In the genomic region with DNA sequence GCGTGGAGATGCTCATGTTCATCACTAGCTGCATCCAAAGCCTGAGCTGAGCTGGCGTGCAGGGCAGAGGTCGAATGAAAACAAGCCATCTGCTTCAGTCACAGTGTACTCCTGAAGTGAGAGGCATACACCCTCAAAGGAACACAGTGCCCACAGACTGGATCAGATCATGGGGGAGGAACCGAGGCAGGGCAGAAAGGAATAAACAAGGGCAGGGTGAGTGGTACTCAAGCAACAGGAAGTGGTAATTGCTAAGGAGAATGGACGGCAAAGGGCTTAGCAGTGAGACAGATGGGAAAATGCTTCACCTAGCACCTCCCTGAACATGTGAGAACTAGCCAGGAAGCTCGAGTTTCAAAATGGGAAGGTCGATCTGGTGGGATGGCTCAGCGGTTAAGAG, we compare ENCODE assay signal across 16 mouse cellular contexts. TPM values are rescaled to one million over a fixed set of nuclear protein-coding genes. Genes with fewer than 3 reads are reported as not detected.
"Had no signal": no experiment of that assay in that cellular context is flagged by ENCODE, and none has a peak within 500 bp of the region (broad histone marks: within the 10 kb centered on the region; RNA-seq: fewer than 3 reads in every experiment).

No protein-coding gene starts in this region.

- H3K9ac ChIP-seq: limb, embryonic 12.5 days; liver, embryonic 13.5 days; liver, postnatal 0 days; lung, embryonic 15.5 days; midbrain, embryonic 15.5 days; neural tube, embryonic 13.5 days; stomach, embryonic 15.5 days had no signal

- ATAC-seq: liver, postnatal 0 days; midbrain, embryonic 15.5 days had no signal

- H3K4me3 ChIP-seq: limb, embryonic 12.5 days; liver, embryonic 13.5 days; lung, embryonic 15.5 days; megakaryocyte, embryonic 14.5 days; midbrain, embryonic 15.5 days; neural tube, embryonic 13.5 days; stomach, embryonic 15.5 days had no signal

- H3K4me2 ChIP-seq: limb, embryonic 12.5 days; liver, embryonic 13.5 days; lung, embryonic 15.5 days; midbrain, embryonic 11.5 days; midbrain, embryonic 15.5 days; neural tube, embryonic 13.5 days; stomach, embryonic 15.5 days had no signal

- H3K4me1 ChIP-seq: limb, embryonic 12.5 days; liver, embryonic 13.5 days; lung, embryonic 15.5 days; midbrain, embryonic 15.5 days; neural tube, embryonic 13.5 days; stomach, embryonic 15.5 days had no signal

- DNase-seq: layer of hippocampus, adult 9-11 months; liver; liver, embryonic 13.5 days; liver, postnatal 0 days; lung, postnatal 14 days; retina, postnatal 1 day; right cerebral cortex, postnatal 4 days; thymus, postnatal 36 days had no signal

- H3K27ac ChIP-seq: limb, embryonic 12.5 days; liver, embryonic 13.5 days; lung, embryonic 15.5 days; macrophage; midbrain, embryonic 15.5 days; neural tube, embryonic 13.5 days; stomach, embryonic 15.5 days had no signal

- H3K27me3 ChIP-seq: limb, embryonic 12.5 days; liver, embryonic 13.5 days; lung, embryonic 15.5 days; megakaryocyte, embryonic 14.5 days; midbrain, embryonic 15.5 days; neural tube, embryonic 13.5 days; stomach, embryonic 15.5 days had no signal

- H3K9me3 ChIP-seq: limb, embryonic 12.5 days; liver, embryonic 13.5 days; lung, embryonic 15.5 days; megakaryocyte, embryonic 14.5 days; midbrain, embryonic 15.5 days; neural tube, embryonic 13.5 days; stomach, embryonic 15.5 days had no signal

RNA-seq across cellular contexts. Expression of gene Nmb, which starts 7.6 kb away (rescaled TPM):
- polyA plus RNA-seq: macrophage had no signal
